9 mouse cellular contexts compared by ENCODE assay signal in genomic region chr1:106155087-106155567, GRCm38 (mm10). TPM values are rescaled to one million over a fixed set of nuclear protein-coding genes. Genes with fewer than 3 reads are reported as not detected.
DNase-seq lines count a peak whose midpoint lies in the region; ATAC-seq lines count a peak whose summit lies in the region.
"Had no signal": no experiment of that assay in that cellular context is flagged by ENCODE, and none has a peak within 500 bp of the region (broad histone marks: within the 10 kb centered on the region; RNA-seq: fewer than 3 reads in every experiment).

No protein-coding gene starts in this region.

- H3K27me3 ChIP-seq in embryonic facial prominence, embryonic 10.5 days (replicated peaks; ENCODE audit: low read depth, poor library complexity, severe bottlenecking) = no peaks in the 10 kb centered on the region
- H3K27me3 ChIP-seq in midbrain, embryonic 13.5 days = no peaks in the 10 kb centered on the region

- peak; percentile 18 for DNase-seq in kidney, postnatal 14 days
- DNase-seq in kidney, postnatal 10 days = no peak
- peak; percentile 20 for DNase-seq in embryonic facial prominence, embryonic 10.5 days (ENCODE audit: low spot score)
- DNase-seq in layer of hippocampus, adult 8-10 months (ENCODE audit: low spot score in 2 of 2) = peak; percentile 79 to 84
- DNase-seq in urinary bladder, adult 2 months (ENCODE audit: low spot score) = no peak
- no peak for DNase-seq in natural killer cell, adult 2 months (ENCODE audit: low spot score in 2 of 2)
- no peak for DNase-seq in kidney, adult 8-10 months

- no peak overlapping the region for H3K27ac ChIP-seq in embryonic facial prominence, embryonic 10.5 days (replicated peaks)
- no peak overlapping the region for H3K27ac ChIP-seq in midbrain, embryonic 13.5 days
- H3K27ac ChIP-seq: liver, embryonic 14.5 days had no signal

- H3K4me2 ChIP-seq in midbrain, embryonic 13.5 days (replicated peaks) = no peak overlapping the region

- 35% methylated on average over 10 of the region's 10 CpGs for WGBS in embryonic facial prominence, embryonic 10.5 days
- WGBS in midbrain, embryonic 13.5 days = 59% methylated on average over 10 of the region's 10 CpGs

- no peaks in the 10 kb centered on the region for H3K36me3 ChIP-seq in embryonic facial prominence, embryonic 10.5 days (replicated peaks)
- H3K36me3 ChIP-seq in midbrain, embryonic 13.5 days = no peaks in the 10 kb centered on the region

- no peak overlapping the region for H3K9ac ChIP-seq in midbrain, embryonic 13.5 days (replicated peaks)
- H3K9ac ChIP-seq: liver, embryonic 14.5 days had no signal

- ATAC-seq in midbrain, embryonic 13.5 days = peak; percentile 44; the same call in 1 of the 2 replicates

- no peaks in the 10 kb centered on the region for H3K9me3 ChIP-seq in embryonic facial prominence, embryonic 10.5 days
- H3K9me3 ChIP-seq in midbrain, embryonic 13.5 days = no peaks in the 10 kb centered on the region

- no peak overlapping the region for H3K4me3 ChIP-seq in embryonic facial prominence, embryonic 10.5 days
- H3K4me3 ChIP-seq in midbrain, embryonic 13.5 days (replicated peaks) = no peak overlapping the region

- H3K4me1 ChIP-seq in embryonic facial prominence, embryonic 10.5 days = peaks cover 3% of the 10 kb centered on the region; the same call in 1 of the 2 replicates
- no peaks in the 10 kb centered on the region for H3K4me1 ChIP-seq in midbrain, embryonic 13.5 days (replicated peaks)

RNA-seq across cellular contexts. Expression of gene Phlpp1, which starts 16.4 kb away (rescaled TPM):
- 3.7 and 3.8 TPM in 2 replicates for polyA plus RNA-seq in embryonic facial prominence, embryonic 10.5 days (2016; fragmentation: Nextera tagmentation; extraction: Ambion mirVana)
- total RNA-seq in layer of hippocampus, adult 8-10 months (2022) = 10 to 100 TPM; 83.4 to 88.2 (median 87.7) TPM
- 7.2 and 8.2 TPM in 2 replicates for polyA plus RNA-seq in midbrain, embryonic 13.5 days (2015; fragmentation: Nextera tagmentation; extraction: Ambion mirVana)
- 16.9 and 18.2 TPM in 2 replicates for polyA plus RNA-seq in urinary bladder, adult 2 months (2012; rRNA removed)

Comparison
In these comparisons a context has a peak if more than half of its experiments do, and no peak if none do; other contexts are left out.
1. DNase-seq: peak in kidney, postnatal 14 days (single experiment), embryonic facial prominence, embryonic 10.5 days (single experiment) and layer of hippocampus, adult 8-10 months (2 of 2); none in kidney, postnatal 10 days (single experiment), urinary bladder, adult 2 months (single experiment), natural killer cell, adult 2 months (0 of 2) and kidney, adult 8-10 months (0 of 2).